In genomic region chr5:54181327-54181863, GRCm38 (mm10) we compare ENCODE assay signal across 11 mouse cellular contexts.
A peak's percentile ranks its signal among the peaks of the same experiment; 100 is the strongest.
DNase-seq lines count a peak whose midpoint lies in the region; ATAC-seq and TF ChIP-seq lines count a peak whose summit lies in the region.
"Had no signal": no experiment of that assay in that cellular context is flagged by ENCODE, and none has a peak within 500 bp of the region (broad histone marks: within the 10 kb centered on the region; RNA-seq: fewer than 3 reads in every experiment).

No protein-coding gene starts in this region.

- peak overlapping the region; percentile 31 for H3K4me2 ChIP-seq in limb, embryonic 14.5 days (replicated peaks; ENCODE audit: low read depth, low read length, severe bottlenecking)
- H3K4me2 ChIP-seq: lung, embryonic 15.5 days had no signal

- DNase-seq in layer of hippocampus, adult 2 months (ENCODE audit: low spot score in 2 of 2): no peak
- DNase-seq in layer of hippocampus, adult 9-11 months: no peak
- peak; percentile 32 for DNase-seq in forebrain, embryonic 10.5 days (ENCODE audit: extremely low spot score, low spot score)
- no peak for DNase-seq in limb, embryonic 14.5 days (ENCODE audit: low spot score)
- peak; percentile 14 for DNase-seq in retina, postnatal 7 days (ENCODE audit: low read depth, low spot score)
- DNase-seq in thymus, adult 2 months: no peak
- DNase-seq in lung, postnatal 36 days: no peak
- DNase-seq in adrenal gland, adult 8-10 months: no peak
- DNase-seq: kidney, postnatal 4 days; thymus, postnatal 4 days had no signal

- no peak overlapping the region for H3K27ac ChIP-seq in layer of hippocampus, adult 2 months
- H3K27ac ChIP-seq in forebrain, embryonic 10.5 days: no peak overlapping the region
- H3K27ac ChIP-seq in limb, embryonic 14.5 days (replicated peaks; ENCODE audit: low read depth, low read length): no peak overlapping the region
- H3K27ac ChIP-seq in thymus, adult 2 months (ENCODE audit: control insufficient read depth, insufficient read depth, low read length): no peak overlapping the region

- peaks cover 29% of the 10 kb centered on the region for H3K4me1 ChIP-seq in forebrain, embryonic 10.5 days
- H3K4me1 ChIP-seq in limb, embryonic 14.5 days (ENCODE audit: control insufficient read depth, insufficient read depth, low read length): no peaks in the 10 kb centered on the region
- H3K4me1 ChIP-seq in thymus, adult 2 months (replicated peaks; ENCODE audit: control insufficient read depth, insufficient read depth, low read length): no peaks in the 10 kb centered on the region

- WGBS in forebrain, embryonic 10.5 days: 26% methylated on average over 13 of the region's 13 CpGs
- 23% methylated on average over 13 of the region's 13 CpGs for WGBS in limb, embryonic 14.5 days
- WGBS in thymus, adult 2 months: 54% methylated on average over 13 of the region's 13 CpGs

- no peak for TF ChIP-seq CTCF in layer of hippocampus, adult 2 months (conservative IDR thresholded peaks at IDR 0.05)
- TF ChIP-seq CTCF in thymus, adult 2 months (IDR thresholded peaks at IDR 0.05; ENCODE audit: borderline replicate concordance, control insufficient read depth, extremely low read depth, insufficient read depth, low read length, poor library complexity): no peak

- H3K27me3 ChIP-seq in forebrain, embryonic 10.5 days (ENCODE audit: poor library complexity, severe bottlenecking): peaks cover 21% of the 10 kb centered on the region
- H3K27me3 ChIP-seq in limb, embryonic 14.5 days (ENCODE audit: control insufficient read depth, insufficient read depth, low read length): no peaks in the 10 kb centered on the region
- no peaks in the 10 kb centered on the region for H3K27me3 ChIP-seq in thymus, adult 2 months (ENCODE audit: control insufficient read depth, insufficient read depth, low read length)
- H3K27me3 ChIP-seq: lung, embryonic 15.5 days had no signal

- H3K9me3 ChIP-seq in forebrain, embryonic 10.5 days: no peaks in the 10 kb centered on the region
- H3K9me3 ChIP-seq in limb, embryonic 14.5 days (ENCODE audit: control insufficient read depth, low read length): no peaks in the 10 kb centered on the region
- H3K9me3 ChIP-seq: lung, embryonic 15.5 days had no signal

- TF ChIP-seq POLR2A in limb, embryonic 14.5 days (IDR thresholded peaks at IDR 0.05; ENCODE audit: borderline replicate concordance, extremely low read depth, insufficient read depth, insufficient read length): no peak
- TF ChIP-seq POLR2A in thymus, adult 2 months (IDR thresholded peaks at IDR 0.05; ENCODE audit: control insufficient read depth, extremely low read depth, insufficient read depth, low read length, poor library complexity): no peak

- no peak overlapping the region for H3K9ac ChIP-seq in limb, embryonic 14.5 days (ENCODE audit: low read depth, low read length, severe bottlenecking)
- H3K9ac ChIP-seq: lung, embryonic 15.5 days had no signal

- no peak for ATAC-seq in limb, embryonic 14.5 days (ENCODE audit: low FRiP score, low read depth)

- H3K36me3 ChIP-seq in forebrain, embryonic 10.5 days (replicated peaks): no peaks in the 10 kb centered on the region
- no peaks in the 10 kb centered on the region for H3K36me3 ChIP-seq in limb, embryonic 14.5 days (ENCODE audit: control insufficient read depth, insufficient read depth, low read length)
- H3K36me3 ChIP-seq in thymus, adult 2 months (ENCODE audit: control insufficient read depth, insufficient read depth, low read length): no peaks in the 10 kb centered on the region
- H3K36me3 ChIP-seq: lung, embryonic 15.5 days had no signal

- H3K4me3 ChIP-seq in layer of hippocampus, adult 2 months: peak overlapping the region; percentile 33
- H3K4me3 ChIP-seq in forebrain, embryonic 10.5 days: peak overlapping the region; percentile 23
- H3K4me3 ChIP-seq in limb, embryonic 14.5 days (replicated peaks; ENCODE audit: low read length): no peak overlapping the region
- H3K4me3 ChIP-seq in thymus, adult 2 months (ENCODE audit: control insufficient read depth, insufficient read depth, low read length): no peak overlapping the region
- H3K4me3 ChIP-seq: lung, embryonic 15.5 days had no signal

Comparison
In these comparisons a context has a peak if more than half of its experiments do, and no peak if none do; other contexts are left out.
1. DNase-seq: peak in forebrain, embryonic 10.5 days (single experiment) and retina, postnatal 7 days (single experiment); none in layer of hippocampus, adult 2 months (0 of 2), layer of hippocampus, adult 9-11 months (single experiment), limb, embryonic 14.5 days (single experiment), thymus, adult 2 months (single experiment), lung, postnatal 36 days (single experiment) and adrenal gland, adult 8-10 months (single experiment).
2. H3K4me3 ChIP-seq: peak in layer of hippocampus, adult 2 months (single experiment) and forebrain, embryonic 10.5 days (single experiment); none in limb, embryonic 14.5 days (single experiment) and thymus, adult 2 months (single experiment).